ENCODE assay signal across 16 mouse cellular contexts in the genomic region with DNA sequence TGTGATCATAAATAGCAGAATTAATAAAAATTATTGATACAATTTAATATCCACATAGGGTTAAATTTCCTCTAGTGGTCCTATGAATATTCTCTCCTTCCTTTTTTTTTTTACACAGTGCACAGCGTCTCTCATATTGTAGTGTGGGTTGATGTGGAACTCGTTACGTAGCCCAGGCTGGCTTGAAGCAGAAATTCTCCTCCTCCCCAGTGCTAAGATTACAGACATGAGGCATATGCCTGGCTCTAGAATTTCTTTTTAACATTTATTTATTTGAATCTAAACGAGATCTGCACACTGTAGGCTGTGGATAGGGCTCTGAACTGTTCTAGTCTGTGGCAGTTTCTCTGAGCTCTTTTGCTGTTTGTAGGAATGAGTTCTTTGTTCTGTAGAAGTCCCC. TPM values are rescaled to one million over a fixed set of nuclear protein-coding genes. Genes with fewer than 3 reads are reported as not detected.
"Had no signal": no experiment of that assay in that cellular context is flagged by ENCODE, and none has a peak within 500 bp of the region (broad histone marks: within the 10 kb centered on the region; RNA-seq: fewer than 3 reads in every experiment).

No protein-coding gene starts in this region.

- ATAC-seq: hindbrain, postnatal 0 days; intestine, embryonic 16.5 days had no signal

- DNase-seq: gastrocnemius, postnatal 14 days; gastrocnemius, postnatal 36 days; heart, adult 18-20 months; heart, postnatal 10 days; heart, postnatal 36 days; kidney, adult 11 months; kidney, adult 2 months; kidney, adult 9 months; kidney, postnatal 14 days; kidney, postnatal 36 days; liver; liver, embryonic 13.5 days had no signal

RNA-seq across cellular contexts. Expression of a gene that starts 7.0 kb away (rescaled TPM):
- total RNA-seq: hematopoietic stem cell, adult 5-6 weeks had no signal

RNA-seq across cellular contexts. Expression of a gene that starts 22.6 kb away (rescaled TPM):
- total RNA-seq: gastrocnemius, adult 8-10 months; gastrocnemius, postnatal 14 days; gastrocnemius, postnatal 36 days; hematopoietic stem cell, adult 5-6 weeks; hindbrain, postnatal 0 days had no signal
